Mouse (Mus musculus): ENCODE data around the gene Dolk. TPM values are rescaled to one million over a fixed set of nuclear protein-coding genes. Genes with fewer than 3 reads are reported as not detected.

Gene Dolk
- polyA plus RNA-seq (2012; rRNA removed; ENCODE audit: low replicate concordance), result 47.9 and 68.2 TPM in 2 replicates

GRCm38 (mm10) chr2:30286192-30287026 lies at the start of gene Dolk, which contains the start of gene Nup188:
Dolk (minus strand) TSS chr2:30286334.
Nup188 (plus strand) TSS chr2:30286397.

GRCm38 (mm10) chr2:30280743-30281142 lies 5.4 kb downstream of the Dolk start, which contains the start of gene Gm28038:
Gm28038 (plus strand) TSS chr2:30281043.

GRCm38 (mm10) chr2:30265767-30266253 lies 20.3 kb downstream of the Dolk start, which contains the start of gene Phyhd1:
Phyhd1 (plus strand) TSS chr2:30266203.

GRCm38 (mm10) chr2:30240267-30240666 lies 45.9 kb downstream of the Dolk start, which contains the start of gene Gm28035:
Gm28035 (plus strand) TSS chr2:30240567.

GRCm38 (mm10) chr2:30237199-30237880 lies 48.8 kb downstream of the Dolk start, which contains the start of gene Lrrc8a:
Lrrc8a (plus strand) TSS chr2:30237715.

Other genes starting within 250 kb of the Dolk start
- 21.4 and 26.6 TPM in 2 replicates for gene Wdr34, start 237.5 kb downstream of the Dolk start, polyA plus RNA-seq (2012; rRNA removed; ENCODE audit: low replicate concordance)
- 35.8 and 65.2 TPM in 2 replicates for gene Set, start 229.0 kb downstream of the Dolk start, polyA plus RNA-seq (2012; rRNA removed; ENCODE audit: low replicate concordance)
- 13.0 and 14.8 TPM in 2 replicates for gene Pkn3, start 208.7 kb downstream of the Dolk start, polyA plus RNA-seq (2012; rRNA removed; ENCODE audit: low replicate concordance)
- gene Zdhhc12, start 192.7 kb downstream of the Dolk start, polyA plus RNA-seq (2012; rRNA removed; ENCODE audit: low replicate concordance), result 50.4 and 83.3 TPM in 2 replicates
- gene Zer1, start 161.7 kb downstream of the Dolk start, polyA plus RNA-seq (2012; rRNA removed; ENCODE audit: low replicate concordance), result 84.4 and 90.4 TPM in 2 replicates
- gene Tbc1d13, start 152.6 kb downstream of the Dolk start, polyA plus RNA-seq (2012; rRNA removed; ENCODE audit: low replicate concordance), result 77.1 and 93.1 TPM in 2 replicates
- gene Endog, start 114.8 kb downstream of the Dolk start, polyA plus RNA-seq (2012; rRNA removed; ENCODE audit: low replicate concordance), result 66.0 and 114 TPM in 2 replicates
- 24.1 and 29.7 TPM in 2 replicates for gene Spout1, start 107.9 kb downstream of the Dolk start, polyA plus RNA-seq (2012; rRNA removed; ENCODE audit: low replicate concordance)
- 34.2 and 45.9 TPM in 2 replicates for gene Kyat1, start 80.5 kb downstream of the Dolk start, polyA plus RNA-seq (2012; rRNA removed; ENCODE audit: low replicate concordance)
- gene Lrrc8a, start 48.6 kb downstream of the Dolk start, polyA plus RNA-seq (2012; rRNA removed; ENCODE audit: low replicate concordance), result 38.4 and 49.8 TPM in 2 replicates
- 10.3 and 22.0 TPM in 2 replicates for gene Gm28035, start 45.8 kb downstream of the Dolk start, polyA plus RNA-seq (2012; rRNA removed; ENCODE audit: low replicate concordance)
- 42.8 and 52.9 TPM in 2 replicates for gene Phyhd1, start 20.1 kb downstream of the Dolk start, polyA plus RNA-seq (2012; rRNA removed; ENCODE audit: low replicate concordance)
- gene Gm28038, start 5.3 kb downstream of the Dolk start, polyA plus RNA-seq (2012; rRNA removed; ENCODE audit: low replicate concordance), result not detected in 2 replicates
- gene Nup188, start 63 bp upstream of the Dolk start, polyA plus RNA-seq (2012; rRNA removed; ENCODE audit: low replicate concordance), result 36.3 and 44.6 TPM in 2 replicates
- gene Sh3glb2, start 73.0 kb upstream of the Dolk start, polyA plus RNA-seq (2012; rRNA removed; ENCODE audit: low replicate concordance), result 319 and 378 TPM in 2 replicates
- 71.3 and 76.0 TPM in 2 replicates for gene Miga2, start 77.9 kb upstream of the Dolk start, polyA plus RNA-seq (2012; rRNA removed; ENCODE audit: low replicate concordance)
- gene Dolpp1, start 105.9 kb upstream of the Dolk start, polyA plus RNA-seq (2012; rRNA removed; ENCODE audit: low replicate concordance), result 78.6 and 80.0 TPM in 2 replicates
- gene Crat, start 129.5 kb upstream of the Dolk start, polyA plus RNA-seq (2012; rRNA removed; ENCODE audit: low replicate concordance), result 417 and 816 TPM in 2 replicates
- 186 and 240 TPM in 2 replicates for gene Ptpa, start 129.7 kb upstream of the Dolk start, polyA plus RNA-seq (2012; rRNA removed; ENCODE audit: low replicate concordance)
- gene Ier5l, start 187.9 kb upstream of the Dolk start, polyA plus RNA-seq (2012; rRNA removed; ENCODE audit: low replicate concordance), result 12.1 and 44.0 TPM in 2 replicates